Mouse (Mus musculus) forebrain, postnatal 0 days (tissue): ENCODE data around the gene Fam163b. TPM values are rescaled to one million over a fixed set of nuclear protein-coding genes. Genes with fewer than 3 reads are reported as not detected.

Experiments used
- ATAC-seq: fragments of 200-750 bp; cut with Nextera tagmentation; 2 replicates; pipeline ENCODE4 v1.8.0; 2017; ENCODE audit warnings: mild to moderate bottlenecking, moderate library complexity
- DNase-seq: peaks from one replicate; pipeline ENCODE4 v3.0.0-alpha.2; 2015
- H3K27ac ChIP-seq: fragments of 300-500 bp; sonication (generic); 2 replicates; pipeline ENCODE4 v1.5.1; 2014; ENCODE audit warnings: low read depth, mild to moderate bottlenecking, antibody characterized with exemption, low read length, moderate library complexity, mixed read lengths
- H3K27me3 ChIP-seq: fragments of 300-500 bp; sonication (generic); 2 replicates; pipeline ENCODE4 v1.6.1; 2014; ENCODE audit warnings: mild to moderate bottlenecking, low read length, mixed read lengths; ENCODE audit not compliant: insufficient read depth
- H3K36me3 ChIP-seq: fragments of 300-500 bp; sonication (generic); 2 replicates; pipeline ENCODE4 v1.6.1; 2014; ENCODE audit warnings: mild to moderate bottlenecking, moderate library complexity; ENCODE audit not compliant: insufficient read depth
- H3K4me1 ChIP-seq: fragments of 300-500 bp; sonication (generic); 2 replicates; pipeline ENCODE4 v1.6.1; 2014; ENCODE audit warnings: antibody characterized with exemption; ENCODE audit not compliant: insufficient read depth
- H3K4me2 ChIP-seq: fragments of 300-500 bp; sonication (generic); 2 replicates; pipeline ENCODE4 v1.6.1; 2014; ENCODE audit warnings: low read depth, mild to moderate bottlenecking, moderate library complexity
- H3K4me3 ChIP-seq: fragments of 300-500 bp; sonication (generic); 2 replicates; pipeline ENCODE4 v1.5.1; 2014; ENCODE audit warnings: low read depth, low read length, mixed read lengths
- H3K9ac ChIP-seq: fragments of 300-500 bp; sonication (generic); 2 replicates; pipeline ENCODE4 v1.6.1; 2014; ENCODE audit warnings: mild to moderate bottlenecking
- H3K9me3 ChIP-seq: fragments of 300-500 bp; sonication (generic); 2 replicates; pipeline ENCODE4 v1.6.1; 2016; ENCODE audit warnings: low read length
- CTCF ChIP-seq: sonication (generic); IDR thresholded peaks from 2 replicates; pipeline ENCODE4 v1.5.1; 2016; ENCODE audit warnings: antibody characterized with exemption, control low read depth, low read depth
- WGBS: fragments of 180-500 bp; shearing (Covaris S2); extraction: QIAGEN DNeasy Blood & Tissue Kit; methylation state at CpG from one replicate; pipeline ENCODE4 v1.1.7; 2014; 5-methylcytosine and 5-hydroxymethylcytosine counted together
- polyA plus RNA-seq: library from polyadenylated mRNA; unstranded; fragments of >200 nt; fragmentation: Nextera tagmentation; extraction: Ambion mirVana; gene quantifications from 2 replicates; pipeline ENCODE4 v1.2.1, GENCODE M21; 2015
- total RNA-seq: library from RNA; depleted of rRNA; stranded (reverse); fragments of >200 nt; gene quantifications from 2 replicates; pipeline ENCODE4 v1.2.3, GENCODE M21; 2014

Gene Fam163b
- total and polyA plus RNA-seq, 2 experiments from 2014 or later: 7.8 to 23.9 TPM

DNA sequence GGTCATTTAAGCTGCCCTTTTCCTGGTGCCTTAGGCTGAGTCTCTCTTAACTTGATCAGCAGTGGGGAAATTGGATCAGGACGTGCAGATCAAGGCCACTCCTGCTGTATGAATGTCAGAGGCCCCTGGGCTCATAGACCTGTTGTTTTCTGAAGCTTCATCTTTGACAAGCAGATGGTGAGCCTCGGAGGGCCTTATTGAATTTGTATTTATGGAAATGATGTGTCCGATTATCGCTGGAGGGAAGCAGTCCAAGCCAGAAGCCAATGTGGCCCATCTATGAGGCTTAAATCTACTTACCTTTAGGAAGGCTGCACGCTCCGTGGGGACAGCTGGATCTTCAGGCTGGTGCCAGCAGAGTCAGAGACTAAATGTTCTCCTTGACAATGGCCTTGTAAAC lies 14.3 kb upstream of the Fam163b start:
- no peak overlapping the region for H3K27ac ChIP-seq
- no peak overlapping the region for H3K4me2 ChIP-seq
- H3K36me3 ChIP-seq: no peaks in the 10 kb centered on the region
- no peaks in the 10 kb centered on the region for H3K9me3 ChIP-seq
- ATAC-seq (no peak), DNase-seq (no peak)
- no peaks in the 10 kb centered on the region for H3K27me3 ChIP-seq
- H3K4me1 ChIP-seq: no peaks in the 10 kb centered on the region
- H3K4me3 ChIP-seq: no peak overlapping the region
- TF ChIP-seq CTCF: no peak
- WGBS: 57% methylated on average over 6 of the region's 6 CpGs
- no peak overlapping the region for H3K9ac ChIP-seq

DNA sequence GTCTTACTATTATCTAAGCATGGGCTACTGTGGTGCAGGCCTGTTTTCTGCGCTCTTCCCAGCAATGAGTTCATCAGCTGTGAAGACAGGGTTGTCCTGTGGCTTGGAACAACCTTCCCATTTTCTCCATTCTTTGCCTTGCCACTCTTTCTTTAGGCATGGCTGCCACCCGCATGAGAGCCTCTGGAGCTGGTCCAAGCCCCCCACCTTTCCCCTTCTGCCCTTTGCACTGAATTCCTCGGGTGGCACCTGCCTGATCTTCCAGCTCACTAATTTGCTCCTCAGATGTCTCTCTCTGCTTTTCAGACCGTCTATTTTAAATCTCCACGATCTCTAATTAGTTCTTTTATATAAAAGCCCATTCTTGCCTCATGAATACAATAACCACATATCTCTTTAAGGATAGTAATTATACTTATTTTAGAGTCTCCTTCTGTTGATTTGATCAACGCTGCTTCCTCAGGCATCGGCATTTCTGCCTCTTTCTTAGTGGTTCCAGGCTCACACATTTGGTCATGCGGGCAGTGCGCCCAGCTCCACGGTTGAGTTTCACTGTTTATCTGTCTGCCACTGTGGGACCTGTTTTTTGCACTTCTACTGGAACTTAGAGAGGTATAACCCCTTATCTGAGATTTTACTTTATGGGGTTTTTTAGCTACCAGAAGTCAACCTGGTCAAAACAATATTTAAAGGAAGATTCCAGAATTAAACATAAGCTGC lies 12.3 kb upstream of the Fam163b start:
- no peak overlapping the region for H3K27ac ChIP-seq
- H3K9ac ChIP-seq: no peak overlapping the region
- H3K9me3 ChIP-seq: no peaks in the 10 kb centered on the region
- no peaks in the 10 kb centered on the region for H3K27me3 ChIP-seq
- no peaks in the 10 kb centered on the region for H3K36me3 ChIP-seq
- ATAC-seq: no peak
- peak; percentile 21 for DNase-seq
- no peak overlapping the region for H3K4me2 ChIP-seq
- no peaks in the 10 kb centered on the region for H3K4me1 ChIP-seq
- TF ChIP-seq CTCF: no peak
- WGBS: 35% methylated on average over 10 of the region's 10 CpGs
- H3K4me3 ChIP-seq: no peak overlapping the region

DNA sequence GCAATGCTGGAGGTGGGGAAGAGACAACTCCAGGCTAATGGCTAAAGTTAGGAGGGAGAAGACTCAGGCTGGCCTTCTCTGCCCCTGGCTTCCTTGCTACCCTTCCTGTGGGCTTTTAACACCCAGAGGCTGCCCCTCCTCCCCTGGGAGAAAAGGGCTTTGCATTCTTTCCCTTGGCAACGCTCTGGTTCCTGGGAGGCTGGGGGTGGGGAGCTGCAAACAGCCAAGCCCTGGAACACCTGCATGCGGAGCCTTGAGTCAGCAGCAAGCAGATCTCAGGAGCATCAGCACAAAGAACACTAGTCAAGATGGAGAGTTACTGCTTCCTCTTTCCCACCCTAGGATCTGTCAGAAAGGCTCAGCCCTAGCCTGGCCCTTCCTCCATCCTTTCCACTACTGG lies 7.2 kb upstream of the Fam163b start:
- Histone ChIP-seq H3K4me1 (no peaks in the 10 kb centered on the region), H3K27me3 (no peaks in the 10 kb centered on the region), H3K4me2 (no peak overlapping the region), H3K36me3 (no peaks in the 10 kb centered on the region), H3K4me3 (no peak overlapping the region), H3K9me3 (no peaks in the 10 kb centered on the region), H3K9ac (no peak overlapping the region), H3K27ac (no peak overlapping the region; the same call in 1 of the 2 replicates)
- ATAC-seq (peak; percentile 47; the same call in 1 of the 2 replicates), DNase-seq (peak; percentile 29)
- TF ChIP-seq CTCF: no peak
- 8% methylated on average over 2 of the region's 2 CpGs for WGBS

DNA sequence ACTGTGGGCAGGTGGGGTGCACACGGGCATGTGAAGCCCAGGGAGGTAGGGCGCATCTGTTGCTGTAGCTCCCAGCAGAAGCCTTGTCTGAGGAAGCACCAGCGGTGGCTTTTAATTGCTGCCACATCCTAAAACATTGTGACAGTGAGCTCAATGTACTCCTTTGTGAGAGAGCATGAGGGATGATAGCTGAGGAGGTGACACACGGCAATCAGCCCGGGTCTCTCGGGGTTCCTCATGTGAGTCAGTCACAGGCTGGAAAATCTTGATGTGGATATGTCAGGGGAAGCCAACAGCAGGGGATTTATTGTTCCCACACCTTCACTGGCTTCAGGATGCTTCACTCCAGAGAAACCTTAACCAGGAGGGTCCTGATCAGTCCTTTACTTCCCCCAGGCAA lies 4.5 kb upstream of the Fam163b start:
- no peak overlapping the region for H3K4me2 ChIP-seq
- H3K9me3 ChIP-seq: no peaks in the 10 kb centered on the region
- DNase-seq (no peak), ATAC-seq (no peak)
- H3K4me1 ChIP-seq: no peaks in the 10 kb centered on the region
- no peak overlapping the region for H3K9ac ChIP-seq
- H3K36me3 ChIP-seq: no peaks in the 10 kb centered on the region
- no peak overlapping the region for H3K27ac ChIP-seq
- TF ChIP-seq CTCF: no peak
- H3K27me3 ChIP-seq: no peaks in the 10 kb centered on the region
- no peak overlapping the region for H3K4me3 ChIP-seq
- WGBS: 76% methylated on average over 6 of the region's 6 CpGs

DNA sequence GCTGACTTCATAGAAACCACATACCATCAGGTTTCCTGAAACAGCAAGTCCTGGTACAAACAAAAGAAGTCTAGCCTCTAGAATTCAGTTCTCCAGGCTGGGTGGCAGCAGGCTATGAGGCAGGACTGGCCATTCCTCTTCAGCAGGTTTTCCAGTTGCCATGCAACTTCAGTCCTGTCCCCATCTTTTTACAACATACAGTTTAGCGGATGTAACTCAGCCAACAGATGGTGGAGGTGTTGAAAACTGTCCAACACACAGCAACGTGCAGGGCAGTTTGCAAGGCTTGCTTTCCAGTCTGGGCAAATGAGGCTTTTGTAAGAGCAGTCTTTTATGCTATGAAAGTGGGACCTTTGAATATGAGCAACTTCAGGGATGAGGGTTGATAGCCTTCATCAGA lies 2.7 kb upstream of the Fam163b start:
- Histone ChIP-seq H3K27ac (no peak overlapping the region), H3K4me2 (no peak overlapping the region), H3K9me3 (no peaks in the 10 kb centered on the region), H3K36me3 (no peaks in the 10 kb centered on the region), H3K4me1 (no peaks in the 10 kb centered on the region), H3K9ac (no peak overlapping the region), H3K27me3 (no peaks in the 10 kb centered on the region), H3K4me3 (no peak overlapping the region)
- WGBS: 52% methylated on average over 2 of the region's 2 CpGs
- ATAC-seq (no peak), DNase-seq (no peak)
- TF ChIP-seq CTCF: no peak

DNA sequence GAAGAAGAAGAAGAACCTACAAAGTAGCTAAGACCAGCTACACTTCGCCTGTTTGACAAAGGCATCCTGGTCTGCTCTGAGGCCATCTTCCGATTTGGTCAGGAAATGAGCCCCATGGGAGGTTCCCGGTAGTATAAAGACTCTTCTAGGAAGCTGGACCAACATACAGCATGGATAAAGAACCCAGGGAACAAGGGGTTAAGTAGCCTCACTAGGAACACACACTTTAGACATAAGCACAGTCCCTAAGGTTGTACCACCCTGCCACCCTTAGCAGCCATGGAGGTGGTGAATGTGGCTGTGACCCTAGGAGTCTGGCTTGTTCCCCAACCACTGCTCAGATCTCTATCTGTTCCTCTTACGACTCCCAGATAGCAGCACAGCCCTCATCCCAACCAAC lies 3.9 kb downstream of the Fam163b start:
- no peaks in the 10 kb centered on the region for H3K36me3 ChIP-seq
- no peaks in the 10 kb centered on the region for H3K27me3 ChIP-seq
- no peaks in the 10 kb centered on the region for H3K4me1 ChIP-seq
- H3K27ac ChIP-seq: no peak overlapping the region
- no peak overlapping the region for H3K9ac ChIP-seq
- H3K4me3 ChIP-seq: no peak overlapping the region
- TF ChIP-seq CTCF: no peak
- 78% methylated on average over 4 of the region's 4 CpGs for WGBS
- no peak for ATAC-seq
- DNase-seq: no peak
- no peak overlapping the region for H3K4me2 ChIP-seq
- no peaks in the 10 kb centered on the region for H3K9me3 ChIP-seq

DNA sequence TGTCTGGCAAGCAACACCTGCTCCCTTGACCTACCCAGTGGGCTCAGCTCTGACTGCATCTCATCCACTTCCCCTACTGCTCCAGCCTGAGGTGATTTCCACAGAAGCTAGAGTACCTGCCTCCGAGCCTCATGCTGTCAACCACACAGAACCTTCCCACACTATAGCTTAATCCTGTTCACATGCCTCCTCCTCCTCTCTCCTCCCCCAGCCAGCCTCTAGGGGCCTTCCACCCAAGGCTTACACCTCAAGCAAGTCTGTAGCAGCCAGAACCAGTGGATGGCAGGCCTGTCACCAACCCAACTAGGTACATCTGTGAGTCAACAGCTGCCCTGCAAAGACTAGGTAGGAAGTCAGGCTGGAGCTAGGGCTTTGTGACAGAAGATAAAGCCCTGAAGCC lies 5.5 kb downstream of the Fam163b start:
- ATAC-seq: no peak
- Histone ChIP-seq H3K27me3 (no peaks in the 10 kb centered on the region), H3K4me3 (no peak overlapping the region), H3K4me2 (no peak overlapping the region), H3K9me3 (no peaks in the 10 kb centered on the region), H3K4me1 (no peaks in the 10 kb centered on the region), H3K9ac (no peak overlapping the region), H3K36me3 (no peaks in the 10 kb centered on the region), H3K27ac (no peak overlapping the region)
- TF ChIP-seq CTCF: no peak
- DNase-seq: no peak
- WGBS: 77% methylated on average over 1 of the region's 1 CpGs
